Mouse (Mus musculus): ENCODE data around the gene Tesc.

GRCm38 (mm10) chr5:118108124-118108793, 80.7 kb downstream of the Tesc start:
- TF ChIP-seq CTCF (IDR thresholded peaks at IDR 0.05; ENCODE audit: low read depth, low read length) (no peak), POLR2A (IDR thresholded peaks at IDR 0.05; ENCODE audit: insufficient read depth, low read length) (no peak), EP300 (IDR thresholded peaks at IDR 0.05; ENCODE audit: insufficient read depth, low read depth, low read length) (no peak)

Data from ES-Bruce4 (cell line).